Mouse (Mus musculus) gastrocnemius, postnatal 14 days (tissue): ENCODE data around the gene Parm1. TPM values are rescaled to one million over a fixed set of nuclear protein-coding genes. Genes with fewer than 3 reads are reported as not detected.

Experiments
- DNase-seq: peaks from one replicate; pipeline ENCODE4 v3.0.0; 2021; ENCODE audit warnings: mixed read lengths
- intact Hi-C: fragments of 180-260 bp; cut with DNase I; formaldehyde crosslinking; loops from one replicate; pipeline ENCODE4 v1.15.1; 2025; ENCODE audit warnings: low total_unique reads
- total RNA-seq, 2 experiments: library from RNA; stranded (reverse); gene quantifications; 2 replicates each; pipeline ENCODE4 v1.2.3; 2021

The Parm1 gene
- total RNA-seq, 2 experiments from 2014 or later = 8.4 to 11.5 TPM

DNA sequence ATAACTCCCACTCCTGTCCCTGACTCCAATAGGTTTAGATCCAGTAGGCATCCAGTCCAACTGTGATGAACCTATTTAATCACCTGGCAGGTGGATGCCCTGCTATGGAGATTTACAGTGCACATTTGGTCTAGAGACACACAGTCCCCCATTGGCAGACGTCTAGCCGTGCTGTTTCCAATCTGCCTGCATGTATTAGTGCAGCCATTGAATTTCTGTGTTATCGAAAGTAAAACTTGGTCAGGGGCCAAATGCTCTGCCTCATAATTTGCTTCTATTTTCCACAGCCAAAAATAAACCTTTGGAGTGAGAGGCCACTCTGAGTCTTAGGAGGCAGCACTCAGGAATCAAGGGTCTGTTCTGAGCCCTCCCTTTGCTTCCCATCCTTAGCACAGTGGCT lies 46.6 kb downstream of the Parm1 start:
- intact Hi-C loops = no loop called here
- DNase-seq = no peak

DNA sequence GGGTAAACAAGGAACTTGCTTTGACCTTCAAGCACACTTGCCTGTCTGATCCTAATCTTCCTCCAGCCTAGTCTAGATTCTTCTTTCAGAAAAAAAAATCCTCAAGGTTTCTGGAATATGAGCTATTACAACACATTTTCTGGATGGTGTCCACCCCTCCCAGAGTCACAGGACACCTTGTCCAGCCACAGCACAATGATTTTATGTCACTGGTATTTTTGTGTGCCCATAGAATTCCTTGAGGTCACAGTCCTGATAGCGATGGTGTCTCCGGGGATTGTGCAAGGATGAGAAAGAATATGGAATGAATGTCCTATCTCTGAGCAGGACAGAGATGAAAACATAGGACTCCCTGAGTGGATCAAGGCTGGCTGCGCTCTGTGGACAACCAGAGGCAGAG lies 48.0 kb downstream of the Parm1 start:
- intact Hi-C loops = no loop called here
- DNase-seq = no peak

DNA sequence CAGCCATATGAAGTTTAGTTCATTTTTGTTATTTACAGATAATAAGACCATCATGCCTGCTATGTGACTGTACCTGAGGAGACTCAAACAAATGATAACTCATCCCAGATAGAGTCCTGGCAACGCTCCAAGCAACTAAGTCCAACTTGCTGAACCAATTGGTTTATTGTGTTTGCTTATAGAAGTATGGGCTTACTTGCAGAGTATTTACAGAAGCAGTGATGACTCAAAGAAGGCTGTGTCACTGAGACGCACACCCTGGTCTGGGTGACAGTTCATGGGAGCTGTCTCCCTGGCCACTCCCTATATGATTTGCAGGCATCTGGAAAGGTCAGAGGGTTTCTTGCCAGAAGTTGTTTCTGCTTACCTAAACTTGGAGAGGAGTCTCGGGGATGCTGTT lies 49.2 kb downstream of the Parm1 start:
- intact Hi-C loops = no loop called here
- DNase-seq = no peak

DNA sequence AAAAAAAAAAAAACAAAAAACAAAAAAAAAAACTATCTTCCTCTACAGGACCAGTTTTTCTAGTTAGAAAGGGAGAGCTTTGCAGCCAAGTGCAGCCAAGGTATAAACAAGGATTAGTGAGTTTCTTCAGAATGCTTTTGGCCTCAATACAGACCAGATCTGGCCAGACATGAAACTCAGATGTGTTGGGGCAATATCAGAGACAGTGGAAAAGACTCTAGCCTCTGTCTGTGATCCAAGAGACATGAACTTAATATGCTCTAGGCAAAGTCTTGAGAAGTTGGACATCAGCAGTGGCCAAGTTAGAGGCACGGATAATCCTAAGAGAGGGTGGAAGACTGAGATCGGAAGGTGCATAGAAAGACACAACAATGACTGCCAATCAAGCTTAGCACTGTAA lies 56.8 kb downstream of the Parm1 start:
- DNase-seq = no peak
- intact Hi-C loops = no loop called here

- intact Hi-C loops = no loop called here
- DNase-seq = peak; percentile 17
These were observed 61.5 kb downstream of the Parm1 start for GRCm38 (mm10) chr5:91578924-91579323.

DNA sequence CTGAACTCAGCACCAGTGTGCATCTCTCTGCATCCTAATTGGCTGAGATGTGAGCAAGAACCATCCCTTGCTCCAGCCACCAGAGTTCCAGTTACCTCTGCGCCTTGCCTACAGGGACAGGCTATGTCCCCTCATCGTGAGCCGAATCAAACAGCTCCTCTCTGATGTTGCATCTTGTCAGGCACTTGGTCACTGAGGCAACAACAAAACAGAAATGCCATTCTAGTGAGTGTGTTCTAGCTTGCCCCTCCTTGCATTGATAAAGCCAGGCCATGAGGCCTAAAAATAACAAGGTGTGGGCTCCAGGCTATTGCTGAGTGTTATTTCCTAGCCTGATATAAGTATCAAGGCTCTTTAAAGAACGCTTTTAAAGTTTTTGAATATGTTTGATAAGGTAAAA lies 64.4 kb downstream of the Parm1 start:
- DNase-seq = no peak
- intact Hi-C loops = no loop called here

DNA sequence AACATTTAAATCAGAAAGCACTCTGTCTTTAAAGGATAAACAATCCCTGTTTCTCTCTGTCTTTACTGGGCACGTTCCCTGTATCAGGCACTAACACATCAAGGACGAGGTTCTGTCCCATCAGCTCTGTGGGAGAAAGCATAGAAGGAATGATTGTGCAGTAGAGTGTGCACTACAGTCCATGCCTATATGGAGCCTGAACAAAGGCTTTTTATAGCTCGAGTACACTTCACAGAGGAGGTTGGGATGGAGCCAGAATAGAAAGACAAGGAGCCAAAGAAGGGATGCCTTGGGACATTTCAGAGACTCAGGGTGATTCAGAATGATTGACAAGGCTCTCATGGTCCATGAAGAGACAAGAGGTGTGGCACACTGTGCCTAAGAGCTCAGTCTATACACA lies 68.8 kb downstream of the Parm1 start:
- intact Hi-C loops = no loop called here

GRCm38 (mm10) chr5:91594083-91594482 lies 76.7 kb downstream of the Parm1 start:
- intact Hi-C loops = no loop called here
- no peak for DNase-seq

More for the DNA sequence above, 68.8 kb downstream of the Parm1 start:
- DNase-seq = no peak

DNA sequence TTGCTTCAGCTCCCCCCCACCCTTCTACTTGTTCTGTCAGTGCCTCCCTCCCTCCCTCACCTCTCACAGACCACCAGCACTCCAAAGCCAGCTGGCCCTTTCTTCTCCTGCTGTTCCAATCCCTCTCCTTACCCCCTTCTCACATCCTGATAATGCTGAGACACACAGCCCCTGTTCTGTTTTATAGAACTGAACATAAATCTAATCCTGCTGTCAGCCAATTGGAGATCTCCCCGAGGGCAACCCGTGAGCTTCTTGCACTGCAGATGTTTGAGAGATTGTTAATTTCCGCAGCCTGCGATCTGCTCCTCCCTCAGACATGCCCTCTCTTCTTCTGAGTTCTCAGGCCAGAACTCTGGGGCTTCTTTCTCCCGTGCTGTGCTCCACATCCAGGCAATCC lies 79.8 kb downstream of the Parm1 start:
- intact Hi-C loops = no loop called here
- DNase-seq = no peak

DNA sequence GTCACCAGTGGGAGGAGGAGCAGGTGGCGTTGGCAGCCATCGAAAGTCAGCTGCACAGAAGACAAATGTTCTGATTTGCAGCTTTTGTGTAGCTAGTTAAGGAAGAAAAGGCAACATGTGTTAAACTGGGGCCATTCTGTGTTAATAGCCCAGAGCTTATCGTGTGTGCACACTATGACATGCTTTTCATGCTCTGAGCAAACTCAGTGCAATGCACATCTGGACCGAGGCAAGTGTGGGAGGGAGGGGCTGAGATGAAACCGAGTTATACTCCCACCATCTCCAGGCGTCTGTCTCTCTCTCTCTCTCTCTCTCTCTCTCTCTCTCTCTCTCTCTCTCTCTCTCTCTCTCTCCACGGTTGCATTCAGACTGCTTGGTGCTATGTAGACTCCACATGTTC lies 82.4 kb downstream of the Parm1 start:
- intact Hi-C loops = no loop called here
- no peak for DNase-seq

- DNase-seq = no peak
- intact Hi-C loops = no loop called here
These were observed 85.9 kb downstream of the Parm1 start for GRCm38 (mm10) chr5:91603347-91603746.

- no peak for DNase-seq
- intact Hi-C loops = no loop called here
These were observed 86.5 kb downstream of the Parm1 start for GRCm38 (mm10) chr5:91603787-91604439.

- DNase-seq = no peak
- intact Hi-C loops = no loop called here
These were observed 89.8 kb downstream of the Parm1 start for GRCm38 (mm10) chr5:91607234-91607633.

DNA sequence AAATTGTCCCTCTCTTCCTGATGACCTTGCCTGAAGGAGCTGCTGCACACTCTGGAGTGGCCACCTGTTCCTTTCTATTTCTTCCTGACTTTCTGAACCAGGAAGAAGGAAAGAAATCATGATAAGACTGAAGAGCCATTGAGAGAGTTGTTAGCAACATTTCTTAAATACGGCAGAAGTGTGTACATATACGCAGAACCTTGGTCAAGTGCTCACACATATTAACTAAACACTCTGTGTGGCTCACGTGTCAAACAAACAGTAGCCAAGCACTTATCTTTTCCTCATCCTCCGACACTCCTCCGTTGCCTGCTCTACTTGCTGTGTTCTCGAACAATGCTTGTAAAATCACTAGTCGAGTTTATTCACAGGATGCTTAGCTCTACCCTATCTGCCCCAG lies 90.4 kb downstream of the Parm1 start:
- intact Hi-C loops = no loop called here
- DNase-seq = no peak

DNA sequence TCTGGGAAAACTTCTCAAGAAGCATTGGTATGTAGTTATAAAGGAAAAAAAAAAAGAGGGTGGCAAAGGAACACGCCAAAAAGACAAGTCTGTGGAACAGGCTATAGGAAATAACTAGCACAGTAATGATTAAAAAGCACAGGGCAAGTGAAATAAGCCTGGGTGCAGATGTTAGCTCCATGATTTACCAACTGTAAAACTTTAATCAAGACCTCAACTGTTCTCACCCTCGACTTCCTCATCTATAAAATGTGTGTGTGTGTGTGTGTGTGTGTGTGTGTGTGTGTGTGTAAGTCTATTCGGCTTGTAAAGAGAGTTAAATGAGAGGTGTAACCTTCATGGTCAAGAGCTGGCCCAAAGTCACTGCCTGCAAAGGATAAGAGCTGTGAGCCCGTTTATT lies 91.6 kb downstream of the Parm1 start:
- DNase-seq = no peak
- intact Hi-C loops = no loop called here

GRCm38 (mm10) chr5:91609511-91610300 lies 92.3 kb downstream of the Parm1 start:
- intact Hi-C loops = no loop called here
- DNase-seq = no peak

DNA sequence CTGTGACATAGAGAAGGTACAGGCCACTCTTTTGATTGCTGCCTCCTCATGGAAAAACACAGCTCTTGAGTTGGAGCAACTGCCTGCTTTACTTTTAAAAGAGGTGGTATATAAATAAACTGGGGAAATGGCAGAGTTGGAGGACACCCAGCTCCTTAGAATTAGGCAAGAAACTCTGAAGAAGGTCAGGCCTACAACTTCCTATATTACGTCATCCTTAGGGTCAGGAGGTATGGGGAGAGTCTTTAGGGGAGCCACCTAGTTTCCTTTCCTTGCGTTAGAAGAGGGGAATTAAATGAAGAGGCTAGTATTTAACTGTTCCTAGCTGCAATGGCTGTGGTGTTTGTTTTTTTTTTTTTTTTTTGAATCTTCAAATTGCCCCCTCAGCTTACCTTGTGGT lies 93.1 kb downstream of the Parm1 start:
- DNase-seq = no peak
- intact Hi-C loops = no loop called here

GRCm38 (mm10) chr5:91611589-91611988 lies 94.2 kb downstream of the Parm1 start:
- intact Hi-C loops = no loop called here
- DNase-seq = no peak

- intact Hi-C loops = no loop called here
- DNase-seq = no peak
These were observed 100.2 kb downstream of the Parm1 start for GRCm38 (mm10) chr5:91617331-91618233.

DNA sequence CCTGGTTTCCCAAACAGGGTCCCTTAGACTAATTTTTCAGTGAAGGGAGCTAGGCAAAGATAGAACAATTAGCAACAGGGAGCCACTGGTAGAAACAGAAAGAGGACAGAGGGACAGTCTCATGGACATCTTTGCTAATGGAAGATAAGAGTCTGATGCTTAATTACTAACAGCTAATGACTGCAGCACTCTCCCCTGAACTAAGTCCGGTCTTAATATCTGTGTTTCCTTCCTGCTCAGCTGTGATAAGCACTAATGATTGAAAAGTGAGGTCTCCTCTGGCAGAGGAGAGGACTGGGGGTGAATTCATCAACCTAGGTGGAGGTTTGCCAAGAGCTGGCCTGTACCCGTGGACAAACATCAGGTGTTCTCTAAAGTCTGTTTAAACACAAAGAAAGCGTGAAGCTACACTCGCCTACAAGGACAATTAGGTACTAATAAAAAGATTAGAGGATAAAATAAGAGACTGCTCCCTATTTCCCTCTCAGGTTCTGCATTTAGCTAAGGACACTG lies 101.3 kb downstream of the Parm1 start:
- no peak for DNase-seq

More for the DNA sequence above, 101.3 kb downstream of the Parm1 start:
- intact Hi-C loops = no loop called here
